Mouse (Mus musculus) heart, embryonic 10.5 days (tissue): ENCODE measurements around the gene Abhd12. TPM values are rescaled to one million over a fixed set of nuclear protein-coding genes. Genes with fewer than 3 reads are reported as not detected.
A peak's percentile ranks its signal among the peaks of the same experiment; 100 is the strongest.

ENCODE experiments used
- DNase-seq: peaks from one replicate; pipeline ENCODE4 v3.0.0-alpha.2; 2017; ENCODE audit warnings: low spot score
- H3K27ac ChIP-seq: fragments of 300-500 bp; sonication (generic); 2 replicates; pipeline ENCODE4 v1.5.1; 2016; ENCODE audit warnings: mild to moderate bottlenecking
- H3K27me3 ChIP-seq: fragments of 300-500 bp; sonication (generic); 2 replicates; pipeline ENCODE4 v1.6.1; 2016; ENCODE audit warnings: mild to moderate bottlenecking; ENCODE audit not compliant: poor library complexity, insufficient read depth, severe bottlenecking
- H3K36me3 ChIP-seq: fragments of 300-500 bp; sonication (generic); 2 replicates; pipeline ENCODE4 v1.6.1; 2016; ENCODE audit warnings: mild to moderate bottlenecking, moderate library complexity
- H3K4me1 ChIP-seq: fragments of 300-500 bp; sonication (generic); 2 replicates; pipeline ENCODE4 v1.6.1; 2016; ENCODE audit warnings: mild to moderate bottlenecking
- H3K4me3 ChIP-seq: fragments of 300-500 bp; sonication (generic); 2 replicates; pipeline ENCODE4 v1.5.1; 2016; ENCODE audit warnings: mild to moderate bottlenecking, moderate library complexity
- H3K9me3 ChIP-seq: fragments of 300-500 bp; sonication (generic); 2 replicates; pipeline ENCODE4 v1.6.1; 2016; ENCODE audit warnings: mild to moderate bottlenecking, moderate library complexity
- WGBS: fragments of 180-500 bp; shearing (Covaris S2); methylation state at CpG from one replicate; pipeline ENCODE4 v1.1.7; 2016; 5-methylcytosine and 5-hydroxymethylcytosine counted together
- polyA plus RNA-seq: library from polyadenylated mRNA; unstranded; fragments of >200 nt; fragmentation: Nextera tagmentation; extraction: Ambion mirVana; gene quantifications from 2 replicates; pipeline ENCODE4 v1.2.1, GENCODE M21; 2016

Abhd12 gene
- polyA plus RNA-seq, 1 experiment from 2014 or later = 53.7 TPM

DNA sequence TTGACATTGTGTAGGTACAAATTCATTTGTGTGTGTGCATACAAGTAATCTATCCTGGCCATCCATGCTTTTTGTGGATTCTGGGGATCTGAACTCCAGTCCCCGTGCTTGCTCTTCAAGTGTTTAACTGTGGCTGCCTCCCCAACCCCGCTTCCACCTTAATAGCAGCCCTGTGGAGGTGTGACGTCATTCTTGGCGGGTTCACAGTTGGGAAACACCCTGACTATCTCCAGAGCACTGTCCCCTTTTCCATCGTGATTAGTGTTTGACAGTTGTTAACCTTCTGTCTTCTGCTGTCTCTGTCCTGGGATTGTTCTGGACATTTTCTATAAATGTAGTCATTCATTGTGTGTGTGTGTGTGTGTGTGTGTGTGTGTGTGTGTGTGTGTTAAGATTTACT, 93.9 kb downstream of the Abhd12 start:
- H3K36me3 ChIP-seq = peaks cover 99% of the 10 kb centered on the region
- no peak for DNase-seq
- 73% methylated on average over 5 of the region's 5 CpGs for WGBS
- H3K4me1 ChIP-seq = no peaks in the 10 kb centered on the region
- H3K27me3 ChIP-seq = no peaks in the 10 kb centered on the region
- H3K9me3 ChIP-seq = no peaks in the 10 kb centered on the region
- H3K4me3 ChIP-seq = no peak overlapping the region
- H3K27ac ChIP-seq = no peak overlapping the region

DNA sequence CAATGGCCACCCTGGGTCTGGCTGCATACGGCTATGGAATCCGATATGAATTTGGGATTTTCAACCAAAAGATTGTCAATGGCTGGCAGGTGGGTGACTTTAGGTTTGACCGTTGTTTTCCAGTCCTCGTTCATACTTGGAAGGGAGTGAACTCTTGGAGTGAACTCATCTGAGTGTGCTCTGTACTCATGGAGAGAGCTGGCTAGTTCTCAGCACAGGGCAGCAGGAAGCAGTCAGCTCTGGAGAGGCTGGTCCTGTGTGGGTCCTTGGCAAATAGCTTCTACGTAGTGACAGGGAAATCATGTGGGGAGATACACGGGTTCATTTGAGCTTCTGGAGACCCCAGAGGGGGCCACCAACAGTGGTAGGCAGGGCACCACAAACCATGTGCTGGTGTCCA, 95.7 kb downstream of the Abhd12 start:
- Histone ChIP-seq H3K4me3 (no peak overlapping the region), H3K27ac (no peak overlapping the region), H3K9me3 (no peaks in the 10 kb centered on the region), H3K36me3 (peaks cover 99% of the 10 kb centered on the region), H3K27me3 (no peaks in the 10 kb centered on the region), H3K4me1 (no peaks in the 10 kb centered on the region)
- DNase-seq = no peak
- WGBS = 92% methylated on average over 6 of the region's 6 CpGs

DNA sequence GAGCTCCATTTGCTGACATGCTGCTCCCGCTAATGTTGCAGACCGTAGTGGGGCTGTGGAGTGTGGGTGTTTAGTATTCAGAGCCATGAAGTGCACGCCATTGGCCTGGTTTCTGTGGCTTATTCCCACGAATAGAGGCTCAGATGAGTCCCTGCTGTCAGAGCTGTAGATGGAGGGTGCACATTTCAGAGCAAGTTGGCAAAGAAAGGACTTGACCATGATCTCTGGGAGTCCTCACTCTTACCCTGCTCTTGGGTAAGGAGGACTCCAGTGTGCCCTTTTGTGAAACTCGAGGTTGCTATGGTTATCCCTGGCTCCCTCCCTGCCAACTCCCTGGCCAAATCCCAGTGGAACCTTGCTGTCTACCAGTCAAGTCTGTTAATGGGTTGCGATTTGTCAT, 96.2 kb downstream of the Abhd12 start:
- Histone ChIP-seq H3K36me3 (peaks cover 99% of the 10 kb centered on the region), H3K9me3 (no peaks in the 10 kb centered on the region), H3K27ac (no peak overlapping the region), H3K27me3 (no peaks in the 10 kb centered on the region), H3K4me3 (no peak overlapping the region), H3K4me1 (no peaks in the 10 kb centered on the region)
- DNase-seq = no peak
- 81% methylated on average over 6 of the region's 6 CpGs for WGBS

DNA sequence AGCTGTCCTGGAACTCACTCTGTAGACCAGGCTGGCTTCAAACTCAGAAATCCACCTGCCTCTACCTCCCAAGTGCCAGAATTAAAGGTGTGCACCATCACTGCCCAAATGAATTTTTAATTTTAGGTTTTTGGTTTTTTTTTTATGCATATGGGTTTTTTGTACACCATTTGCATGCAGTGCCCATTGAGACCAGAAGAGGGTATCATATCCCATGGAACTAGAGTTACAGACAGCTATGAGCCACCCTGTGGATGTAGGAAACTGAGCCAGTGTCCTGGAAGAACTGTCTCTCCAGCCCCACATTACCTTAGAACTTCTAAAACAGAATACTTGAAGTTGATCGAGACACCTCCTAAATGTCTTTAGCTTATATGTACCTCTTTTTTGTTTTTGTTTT, 101.5 kb downstream of the Abhd12 start:
- Histone ChIP-seq H3K4me3 (no peak overlapping the region), H3K27me3 (no peaks in the 10 kb centered on the region), H3K36me3 (peaks cover 92% of the 10 kb centered on the region), H3K4me1 (no peaks in the 10 kb centered on the region), H3K27ac (no peak overlapping the region), H3K9me3 (no peaks in the 10 kb centered on the region)
- WGBS = 85% methylated on average over 1 of the region's 1 CpGs
- no peak for DNase-seq

DNA sequence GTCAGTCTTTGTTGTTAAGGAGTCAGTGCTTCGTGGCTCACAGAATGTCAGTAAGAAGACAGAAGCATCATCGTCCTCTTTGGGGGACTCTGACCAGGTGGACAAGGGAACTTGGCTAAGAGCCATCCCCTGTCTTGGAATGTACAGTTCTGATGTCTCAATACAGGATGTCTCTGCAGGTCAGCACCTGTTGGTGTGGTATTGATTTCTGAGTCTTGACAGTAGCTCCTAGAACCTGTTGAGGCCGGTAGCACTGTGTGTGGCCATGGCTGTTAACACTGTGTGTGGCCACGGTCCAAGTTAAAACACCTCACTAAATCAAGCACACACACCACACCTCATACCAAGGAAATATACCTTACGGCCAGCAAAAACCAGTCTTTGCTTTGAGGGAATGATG, 103.9 kb downstream of the Abhd12 start:
- Histone ChIP-seq H3K27me3 (no peaks in the 10 kb centered on the region), H3K4me3 (no peak overlapping the region), H3K4me1 (no peaks in the 10 kb centered on the region), H3K36me3 (peaks cover 87% of the 10 kb centered on the region), H3K27ac (no peak overlapping the region), H3K9me3 (no peaks in the 10 kb centered on the region)
- no peak for DNase-seq
- 90% methylated on average over 5 of the region's 5 CpGs for WGBS

DNA sequence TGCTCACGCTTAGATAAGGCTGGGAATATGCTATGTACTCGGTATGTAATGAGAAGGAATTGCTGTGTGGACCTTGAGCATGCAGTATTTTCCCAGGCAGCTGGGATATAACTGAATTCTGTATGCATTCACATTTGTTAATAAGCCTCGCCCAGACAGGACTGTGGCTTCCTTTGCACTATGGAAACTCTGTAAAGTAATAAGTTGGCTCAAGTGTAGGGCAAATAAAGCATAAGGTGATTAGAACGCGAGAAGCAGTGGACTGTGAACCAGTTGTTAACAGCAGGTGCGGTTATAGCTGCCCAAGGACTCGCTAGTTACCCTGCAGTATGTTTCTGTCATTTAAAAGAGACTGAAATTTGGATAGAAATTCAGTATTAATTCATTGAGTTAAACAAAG, 106.5 kb downstream of the Abhd12 start:
- Histone ChIP-seq H3K9me3 (no peaks in the 10 kb centered on the region), H3K4me1 (no peaks in the 10 kb centered on the region), H3K27ac (no peak overlapping the region), H3K4me3 (no peak overlapping the region), H3K27me3 (no peaks in the 10 kb centered on the region), H3K36me3 (peaks cover 88% of the 10 kb centered on the region)
- DNase-seq = no peak
- 85% methylated on average over 7 of the region's 7 CpGs for WGBS

DNA sequence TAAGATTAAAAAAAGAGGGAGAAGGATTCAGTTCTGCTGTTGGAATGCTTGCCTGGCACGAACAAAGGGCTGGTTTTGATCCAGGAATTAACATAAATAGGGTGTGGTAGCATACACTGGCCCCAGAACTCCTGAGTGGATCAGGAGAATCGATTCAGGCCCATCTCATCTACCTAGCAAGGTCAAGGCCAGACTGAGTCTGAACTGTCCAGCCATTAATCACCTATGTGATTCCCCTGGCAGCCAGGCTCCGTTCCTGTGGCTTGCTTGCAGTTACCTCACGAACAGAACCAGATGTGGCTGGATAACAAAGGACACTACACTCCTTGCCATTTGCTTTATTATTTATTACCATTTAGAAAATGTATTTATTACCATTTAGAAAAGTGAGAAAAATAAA, 111.2 kb downstream of the Abhd12 start:
- DNase-seq = no peak
- Histone ChIP-seq H3K27ac (no peak overlapping the region), H3K27me3 (no peaks in the 10 kb centered on the region), H3K9me3 (no peaks in the 10 kb centered on the region), H3K4me3 (no peak overlapping the region), H3K36me3 (peaks cover 64% of the 10 kb centered on the region), H3K4me1 (peaks cover 12% of the 10 kb centered on the region)
- WGBS = 85% methylated on average over 4 of the region's 4 CpGs

DNA sequence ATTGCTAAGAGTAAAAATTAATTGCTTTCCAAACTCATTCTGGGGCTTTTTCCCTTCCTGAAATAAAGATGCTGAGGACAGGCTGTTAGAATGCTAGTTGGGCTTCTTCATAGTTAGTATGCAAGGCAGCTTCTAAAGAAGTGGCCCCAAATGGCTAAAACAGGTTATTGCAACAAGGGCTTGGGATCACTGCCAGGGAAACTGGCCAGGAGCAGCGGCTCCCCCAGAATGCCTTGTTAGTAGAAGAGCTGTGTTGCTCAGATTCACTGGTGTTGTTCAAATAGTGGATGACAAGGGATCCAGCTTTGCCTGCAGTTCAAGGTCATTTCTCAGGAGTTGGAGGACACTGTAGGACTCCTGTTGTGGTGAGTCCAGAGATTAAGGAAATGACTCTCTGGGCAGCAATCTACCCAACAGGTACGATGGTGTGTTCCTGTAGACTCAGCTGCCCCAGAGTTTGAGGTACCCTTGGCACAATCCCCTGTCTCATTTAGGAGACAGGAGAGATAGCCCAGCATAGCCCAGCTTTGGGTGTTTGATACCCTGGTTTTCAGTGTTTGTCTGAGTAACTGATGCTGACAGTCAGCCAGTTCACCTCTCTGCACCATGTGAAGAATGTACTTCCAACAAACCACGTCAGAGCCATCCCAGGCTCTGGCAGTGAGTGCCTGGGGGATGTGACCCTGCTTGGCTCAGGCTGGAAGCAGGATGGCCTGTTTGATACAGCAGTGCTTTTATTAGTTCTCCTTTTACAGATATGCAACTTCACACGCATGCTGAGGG, 115.6 kb downstream of the Abhd12 start:
- WGBS = 47% methylated on average over 4 of the region's 4 CpGs
- Histone ChIP-seq H3K27ac (peak overlapping the region; percentile 74; the same call in 1 of the 2 replicates), H3K27me3 (no peaks in the 10 kb centered on the region), H3K4me3 (peak overlapping the region; percentile 76), H3K9me3 (no peaks in the 10 kb centered on the region), H3K4me1 (peaks cover 30% of the 10 kb centered on the region), H3K36me3 (peaks cover 29% of the 10 kb centered on the region)
- no peak for DNase-seq

DNA sequence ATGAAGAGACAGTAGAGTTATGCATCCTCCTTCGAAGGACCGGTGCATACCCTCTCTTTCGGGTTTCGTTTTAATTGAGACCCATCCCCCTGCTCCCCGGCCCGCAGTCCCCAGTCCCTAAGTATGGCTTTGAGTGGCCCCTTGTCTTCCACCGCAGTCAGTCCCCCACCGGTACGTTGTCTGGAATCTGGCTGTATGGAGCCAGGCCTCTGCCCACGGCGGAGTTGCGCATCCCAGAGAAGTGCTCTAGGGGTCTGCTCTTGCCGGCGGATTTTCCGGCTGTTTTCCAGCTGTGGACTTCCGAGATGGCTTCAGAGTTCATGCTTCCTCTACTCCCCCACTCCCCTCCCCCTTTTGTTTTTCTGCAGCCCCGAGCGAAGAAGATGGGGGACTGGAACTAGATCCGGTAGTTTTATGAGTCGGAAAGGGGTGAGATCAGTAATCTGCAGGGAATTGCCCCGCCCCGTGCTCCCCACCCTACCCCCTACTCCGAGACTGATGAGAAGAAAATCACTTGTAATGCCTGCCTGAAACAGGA, 117.2 kb downstream of the Abhd12 start:
- Histone ChIP-seq H3K9me3 (no peaks in the 10 kb centered on the region), H3K4me1 (peaks cover 30% of the 10 kb centered on the region), H3K4me3 (peak overlapping the region; percentile 76), H3K27ac (peak overlapping the region; percentile 93), H3K27me3 (no peaks in the 10 kb centered on the region), H3K36me3 (peaks cover 12% of the 10 kb centered on the region)
- DNase-seq = no peak
- WGBS = under 1% methylated on average over 23 of the region's 23 CpGs

DNA sequence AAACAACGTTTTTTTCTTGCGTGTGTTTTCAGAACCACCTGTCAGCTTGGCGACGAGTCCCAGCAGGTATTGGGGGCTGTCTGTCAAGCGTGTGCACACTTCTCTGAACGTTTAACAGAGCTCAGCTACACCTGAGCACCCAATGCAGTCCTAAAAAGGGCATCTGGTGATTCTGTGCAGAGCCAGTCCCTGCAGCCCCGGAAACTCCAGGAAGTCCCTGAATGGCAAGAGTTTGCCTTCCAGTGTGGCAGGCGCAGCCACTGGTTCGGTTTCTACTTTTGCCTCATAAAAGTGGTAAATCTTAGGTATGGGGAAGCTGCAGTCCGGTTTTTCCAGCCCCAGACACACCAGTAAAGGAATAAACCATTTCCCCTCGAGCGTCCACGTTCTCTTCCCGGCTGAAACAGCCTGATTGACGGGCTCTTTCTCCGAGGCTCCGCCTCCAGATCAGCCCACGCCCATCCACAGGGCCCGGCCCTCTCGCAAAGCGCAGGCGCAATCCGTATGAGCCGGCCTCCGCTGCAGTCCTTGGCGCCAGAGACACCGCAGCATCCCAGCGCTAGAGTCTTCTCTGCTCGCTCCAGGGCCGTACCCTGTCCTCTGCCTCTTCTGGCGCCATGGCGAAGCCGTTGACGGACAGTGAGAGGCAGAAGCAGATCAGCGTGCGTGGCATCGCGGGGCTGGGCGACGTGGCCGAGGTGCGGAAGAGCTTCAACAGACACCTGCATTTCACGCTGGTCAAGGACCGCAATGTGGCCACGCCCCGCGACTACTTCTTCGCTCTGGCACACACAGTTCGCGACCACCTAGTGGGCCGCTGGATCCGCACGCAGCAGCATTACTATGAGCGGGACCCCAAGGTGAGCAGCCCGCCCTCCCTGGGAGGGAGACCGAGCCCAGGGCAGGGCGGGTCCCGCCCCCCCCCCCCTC, 118.0 kb downstream of the Abhd12 start, which contains the start of gene Pygb:
TSS of gene Pygb (plus strand) at position 485 of the 930 bp plus-strand sequence.
- peak within 1 kb of the TSS; percentile 93 for H3K27ac ChIP-seq
- peak within 1 kb of the TSS; percentile 76 for H3K4me3 ChIP-seq
- peaks cover 4% of the 10 kb centered on the region; the same call in 1 of the 2 replicates for H3K36me3 ChIP-seq
- no peaks in the 10 kb centered on the region for H3K9me3 ChIP-seq
- no peaks in the 10 kb centered on the region for H3K27me3 ChIP-seq
- H3K4me1 ChIP-seq = peaks cover 30% of the 10 kb centered on the region
- 2% methylated on average over 56 of the region's 58 CpGs for WGBS
- DNase-seq = peak; percentile 97

DNA sequence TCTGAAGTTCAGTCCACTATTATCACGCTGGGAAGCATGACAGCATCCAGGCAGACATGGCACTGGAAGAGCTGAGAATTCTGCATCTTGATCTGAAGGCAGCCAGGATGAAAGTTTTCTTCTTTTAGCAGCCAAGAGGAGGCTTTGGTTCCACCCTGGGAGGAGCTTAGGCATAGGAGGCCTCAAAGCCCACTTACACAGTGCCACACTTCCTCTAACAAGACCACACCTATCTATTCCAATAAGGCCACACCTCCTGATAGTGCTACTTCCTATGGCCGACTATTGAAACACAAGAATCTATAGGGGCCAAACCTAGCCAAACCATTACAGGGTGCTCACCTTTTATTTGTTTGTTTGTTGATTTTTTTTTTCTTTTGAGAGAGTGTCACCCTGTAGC, 121.7 kb downstream of the Abhd12 start:
- no peaks in the 10 kb centered on the region for H3K27me3 ChIP-seq
- WGBS = 73% methylated on average over 2 of the region's 2 CpGs

More for the DNA sequence above, 121.7 kb downstream of the Abhd12 start:
- no peak overlapping the region for H3K27ac ChIP-seq
- no peak overlapping the region for H3K4me3 ChIP-seq
- H3K4me1 ChIP-seq = peaks cover 21% of the 10 kb centered on the region
- DNase-seq = no peak
- no peaks in the 10 kb centered on the region for H3K9me3 ChIP-seq
- no peaks in the 10 kb centered on the region for H3K36me3 ChIP-seq
